ENCODE assay signal across 13 mouse cellular contexts in genomic region chr4:150454571-150455306, GRCm38 (mm10).
DNase-seq lines count a peak whose midpoint lies in the region; ATAC-seq and TF ChIP-seq lines count a peak whose summit lies in the region.
"Had no signal": no experiment of that assay in that cellular context is flagged by ENCODE, and none has a peak within 500 bp of the region (broad histone marks: within the 10 kb centered on the region; RNA-seq: fewer than 3 reads in every experiment).

No protein-coding gene starts in this region.

- H3K4me1 ChIP-seq in heart, embryonic 11.5 days (ENCODE audit: control insufficient read depth, insufficient read depth, low read length): peaks cover 50% of the 10 kb centered on the region
- H3K4me1 ChIP-seq in kidney, embryonic 16.5 days (ENCODE audit: insufficient read depth, low read length): peaks cover 51% of the 10 kb centered on the region
- H3K4me1 ChIP-seq in kidney, embryonic 15.5 days: peaks cover 53% of the 10 kb centered on the region
- H3K4me1 ChIP-seq in testis, adult 2 months (ENCODE audit: control insufficient read depth, insufficient read depth, low read length): no peaks in the 10 kb centered on the region

- H3K27ac ChIP-seq in heart, embryonic 11.5 days (ENCODE audit: low read depth, low read length): peak overlapping the region; percentile 2; the same call in 1 of the 2 replicates
- 0 out of 2 replicates have a peak overlapping the region, but pooled peaks have one; percentile 26 for H3K27ac ChIP-seq in kidney, embryonic 16.5 days (ENCODE audit: low read length)
- H3K27ac ChIP-seq in kidney, embryonic 15.5 days: no peak overlapping the region; the same call in 1 of the 2 replicates
- peak overlapping the region; percentile 39; the same call in 1 of the 2 replicates for H3K27ac ChIP-seq in testis, adult 2 months (ENCODE audit: control insufficient read depth, insufficient read depth, low read depth, low read length)
- H3K27ac ChIP-seq: heart, adult 2 months had no signal

- H3K4me2 ChIP-seq in heart, embryonic 11.5 days: no peak overlapping the region
- H3K4me2 ChIP-seq in kidney, embryonic 16.5 days (replicated peaks; ENCODE audit: low read depth, low read length): no peak overlapping the region
- H3K4me2 ChIP-seq in kidney, embryonic 15.5 days: no peak overlapping the region

- DNase-seq in heart, postnatal 10 days: no peak
- DNase-seq in testis, postnatal 10 days (ENCODE audit: low spot score): no peak
- no peak for DNase-seq in urinary bladder, adult 2 months (ENCODE audit: low spot score)
- DNase-seq: cerebellum, adult 11 months; kidney, adult 8-10 months; thymus, postnatal 14 days had no signal

- no peaks in the 10 kb centered on the region for H3K36me3 ChIP-seq in heart, embryonic 11.5 days (ENCODE audit: control insufficient read depth, insufficient read depth, low read length)
- H3K36me3 ChIP-seq in kidney, embryonic 16.5 days (ENCODE audit: insufficient read depth, low read length): no peaks in the 10 kb centered on the region
- no peaks in the 10 kb centered on the region for H3K36me3 ChIP-seq in kidney, embryonic 15.5 days
- H3K36me3 ChIP-seq in testis, adult 2 months (ENCODE audit: control insufficient read depth, insufficient read depth, low read length): no peaks in the 10 kb centered on the region

- TF ChIP-seq CTCF in testis, adult 2 months (IDR thresholded peaks at IDR 0.05; ENCODE audit: control insufficient read depth, insufficient read depth, insufficient replicate concordance, low read depth, low read length): no peak

- TF ChIP-seq POLR2A in testis, adult 2 months (IDR thresholded peaks at IDR 0.05; ENCODE audit: control insufficient read depth, low read depth, low read length): no peak

- intact Hi-C loops in heart, postnatal 10 days (cut with DNase I): no loop called here

- ATAC-seq in heart, embryonic 11.5 days (replicated peaks; ENCODE audit: insufficient number of reproducible peaks, low FRiP score, low TSS enrichment): no peak
- ATAC-seq in kidney, embryonic 16.5 days (ENCODE audit: low FRiP score, low TSS enrichment): no peak
- no peak for ATAC-seq in kidney, embryonic 15.5 days (replicated peaks; ENCODE audit: low FRiP score)
- ATAC-seq in cerebellum, adult (ENCODE audit: insufficient number of reproducible peaks, low FRiP score, low TSS enrichment): no peak

- no peaks in the 10 kb centered on the region for H3K27me3 ChIP-seq in heart, embryonic 11.5 days (ENCODE audit: control insufficient read depth, insufficient read depth, low read length)
- H3K27me3 ChIP-seq in kidney, embryonic 16.5 days (ENCODE audit: insufficient read depth, low read length): no peaks in the 10 kb centered on the region
- H3K27me3 ChIP-seq in kidney, embryonic 15.5 days: no peaks in the 10 kb centered on the region
- H3K27me3 ChIP-seq in testis, adult 2 months (ENCODE audit: control insufficient read depth, insufficient read depth, low read length): no peaks in the 10 kb centered on the region

- WGBS in heart, embryonic 11.5 days (ENCODE audit: insufficient replicate concordance): 46% methylated on average over 12 of the region's 12 CpGs
- 51% methylated on average over 12 of the region's 12 CpGs for WGBS in kidney, embryonic 16.5 days
- WGBS in kidney, embryonic 15.5 days: 58% methylated on average over 12 of the region's 12 CpGs

- H3K9me3 ChIP-seq in heart, embryonic 11.5 days (replicated peaks; ENCODE audit: control insufficient read depth, low read length): no peaks in the 10 kb centered on the region
- H3K9me3 ChIP-seq in kidney, embryonic 16.5 days (ENCODE audit: low read length): no peaks in the 10 kb centered on the region
- H3K9me3 ChIP-seq in kidney, embryonic 15.5 days (replicated peaks): no peaks in the 10 kb centered on the region
- H3K9me3 ChIP-seq: G1E had no signal

- no peak overlapping the region for H3K9ac ChIP-seq in heart, embryonic 11.5 days (ENCODE audit: low read depth, low read length)
- no peak overlapping the region for H3K9ac ChIP-seq in kidney, embryonic 16.5 days (replicated peaks; ENCODE audit: low read length)
- H3K9ac ChIP-seq in kidney, embryonic 15.5 days: no peak overlapping the region

- H3K4me3 ChIP-seq in heart, embryonic 11.5 days (ENCODE audit: low read depth, low read length): no peak overlapping the region
- H3K4me3 ChIP-seq in kidney, embryonic 16.5 days (ENCODE audit: low read length): no peak overlapping the region
- no peak overlapping the region for H3K4me3 ChIP-seq in kidney, embryonic 15.5 days (replicated peaks)
- no peak overlapping the region for H3K4me3 ChIP-seq in testis, adult 2 months (ENCODE audit: control insufficient read depth, low read depth, low read length)
- H3K4me3 ChIP-seq: heart, adult 2 months had no signal
